Mouse (Mus musculus) telencephalon, adult 2 months (tissue): ENCODE measurements at regions not wholly inside any gene's neighbourhood (a gene's known extent, or its start where the extent isn't known, plus 50 kb on each side); places are given as distances from the start of the nearest gene placed in this dataset.
"Not testable (repeated sequence)": the region's sequence is repeated elsewhere in the genome, so short reads cannot be mapped to it uniquely, and the experiment has no call there.

Source experiments
- DNase-seq: peaks from one replicate; pipeline ENCODE4 v3.0.0-alpha.2; 2011; ENCODE audit warnings: low read depth, low spot score

GRCm38 (mm10) chr17:81319605-81320004, 122.0 kb upstream of the Gm11096 start:
- peak; percentile 39 for DNase-seq

GRCm38 (mm10) chr17:81316655-81317054, 124.9 kb upstream of the Gm11096 start:
- DNase-seq, result no peak

GRCm38 (mm10) chr17:81305880-81306279, 135.7 kb upstream of the Gm11096 start:
- no peak for DNase-seq

GRCm38 (mm10) chr17:81304574-81304973, 137.0 kb upstream of the Gm11096 start:
- DNase-seq, result no peak

GRCm38 (mm10) chr17:81302490-81302889, 139.1 kb upstream of the Gm11096 start:
- no peak for DNase-seq

- no peak for DNase-seq
These were observed 149.7 kb upstream of the Gm11096 start for GRCm38 (mm10) chr17:81291829-81292228.

GRCm38 (mm10) chr17:81282543-81282942, 159.0 kb upstream of the Gm11096 start:
- DNase-seq, result no peak

GRCm38 (mm10) chr17:81270235-81270634, 171.3 kb upstream of the Gm11096 start:
- no peak for DNase-seq

GRCm38 (mm10) chr17:81261957-81262356, 179.6 kb upstream of the Gm11096 start:
- no peak for DNase-seq

GRCm38 (mm10) chr17:81260036-81260435, 181.5 kb upstream of the Gm11096 start:
- no peak for DNase-seq

GRCm38 (mm10) chr17:81256106-81256505, 185.5 kb upstream of the Gm11096 start:
- no peak for DNase-seq

GRCm38 (mm10) chr17:81250748-81251147, 185.9 kb upstream of the Thumpd2 start:
- DNase-seq, result no peak

GRCm38 (mm10) chr17:81246156-81246555, 181.3 kb upstream of the Thumpd2 start:
- DNase-seq, result no peak

GRCm38 (mm10) chr17:81231771-81232170, 166.9 kb upstream of the Thumpd2 start:
- DNase-seq, result not testable (repeated sequence)

GRCm38 (mm10) chr17:81225281-81225680, 160.4 kb upstream of the Thumpd2 start:
- DNase-seq, result no peak

- DNase-seq, result no peak
These were observed 156.6 kb upstream of the Thumpd2 start for GRCm38 (mm10) chr17:81221436-81221835.

- DNase-seq, result peak; percentile 62
These were observed 150.0 kb upstream of the Thumpd2 start for GRCm38 (mm10) chr17:81214844-81215243.

- DNase-seq, result no peak
These were observed 147.2 kb upstream of the Thumpd2 start for GRCm38 (mm10) chr17:81212043-81212442.

- no peak for DNase-seq
These were observed 145.5 kb upstream of the Thumpd2 start for GRCm38 (mm10) chr17:81210389-81210788.

GRCm38 (mm10) chr17:81209323-81209722, 144.4 kb upstream of the Thumpd2 start:
- DNase-seq, result no peak

GRCm38 (mm10) chr17:81201052-81201451, 136.2 kb upstream of the Thumpd2 start:
- no peak for DNase-seq

- no peak for DNase-seq
These were observed 129.1 kb upstream of the Thumpd2 start for GRCm38 (mm10) chr17:81194006-81194405.

GRCm38 (mm10) chr17:81193230-81193871, 128.5 kb upstream of the Thumpd2 start:
- peak; percentile 56 for DNase-seq

GRCm38 (mm10) chr17:81189996-81190395, 125.1 kb upstream of the Thumpd2 start:
- DNase-seq, result no peak
